In the genomic region with DNA sequence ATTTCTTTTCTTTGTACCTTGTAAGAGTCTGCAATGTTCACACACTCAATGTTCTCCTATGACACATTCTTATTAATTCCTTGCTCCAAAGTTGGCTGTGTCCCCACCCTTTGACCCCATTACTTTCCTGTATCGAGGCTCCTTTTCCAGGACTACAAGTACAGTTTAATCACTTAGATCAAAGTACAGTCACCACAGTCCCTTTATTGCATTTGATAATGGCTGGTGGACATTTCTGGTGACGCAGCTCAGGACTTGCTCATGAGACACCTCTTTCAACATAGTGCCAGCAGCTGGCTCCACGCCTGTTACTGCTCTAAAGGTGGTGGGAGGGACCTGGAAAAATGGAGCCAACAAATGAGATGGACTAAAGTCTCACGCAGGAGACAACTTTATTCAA, we compare ENCODE assay signal across 38 mouse cellular contexts. TPM values are rescaled to one million over a fixed set of nuclear protein-coding genes. Genes with fewer than 3 reads are reported as not detected.
A peak's percentile ranks its signal among the peaks of the same experiment; 100 is the strongest.
DNase-seq lines count a peak whose midpoint lies in the region; ATAC-seq lines count a peak whose summit lies in the region.
"Had no signal": no experiment of that assay in that cellular context is flagged by ENCODE, and none has a peak within 500 bp of the region (broad histone marks: within the 10 kb centered on the region; RNA-seq: fewer than 3 reads in every experiment).

No protein-coding gene starts in this region.

- no peak overlapping the region for H3K4me2 ChIP-seq in kidney, embryonic 15.5 days
- H3K4me2 ChIP-seq in stomach, embryonic 16.5 days (ENCODE audit: low read depth, low read length), result no peak overlapping the region
- H3K4me2 ChIP-seq: hindbrain, embryonic 13.5 days; limb, embryonic 13.5 days; liver, embryonic 13.5 days; midbrain, embryonic 12.5 days; neural tube, embryonic 12.5 days; stomach, embryonic 15.5 days had no signal

- H3K9me3 ChIP-seq in kidney, embryonic 15.5 days (replicated peaks), result no peaks in the 10 kb centered on the region
- H3K9me3 ChIP-seq in stomach, embryonic 16.5 days (replicated peaks; ENCODE audit: control insufficient read depth, low read length), result no peaks in the 10 kb centered on the region
- H3K9me3 ChIP-seq: G1E; heart, embryonic 10.5 days; hindbrain, embryonic 13.5 days; limb, embryonic 13.5 days; liver, embryonic 13.5 days; megakaryocyte, embryonic 14.5 days; midbrain, embryonic 12.5 days; neural tube, embryonic 12.5 days; stomach, embryonic 15.5 days had no signal

- no peak overlapping the region for H3K27ac ChIP-seq in kidney, embryonic 15.5 days
- no peak overlapping the region for H3K27ac ChIP-seq in stomach, embryonic 16.5 days (ENCODE audit: low read length)
- H3K27ac ChIP-seq: heart, embryonic 10.5 days; hindbrain, embryonic 13.5 days; layer of hippocampus, adult 2 months; limb, embryonic 13.5 days; liver, embryonic 13.5 days; midbrain, embryonic 12.5 days; neural tube, embryonic 12.5 days; stomach, embryonic 15.5 days had no signal

- H3K4me1 ChIP-seq in kidney, embryonic 15.5 days, result no peaks in the 10 kb centered on the region
- H3K4me1 ChIP-seq in stomach, embryonic 16.5 days (ENCODE audit: control insufficient read depth, insufficient read depth, low read length), result no peaks in the 10 kb centered on the region
- H3K4me1 ChIP-seq: heart, embryonic 10.5 days; hindbrain, embryonic 13.5 days; limb, embryonic 13.5 days; liver, embryonic 13.5 days; megakaryocyte, embryonic 14.5 days; midbrain, embryonic 12.5 days; neural tube, embryonic 12.5 days; stomach, embryonic 15.5 days had no signal

- H3K27me3 ChIP-seq in kidney, embryonic 15.5 days, result no peaks in the 10 kb centered on the region
- no peaks in the 10 kb centered on the region for H3K27me3 ChIP-seq in stomach, embryonic 16.5 days (ENCODE audit: control insufficient read depth, insufficient read depth, low read length)
- H3K27me3 ChIP-seq: hindbrain, embryonic 13.5 days; limb, embryonic 13.5 days; liver, embryonic 13.5 days; midbrain, embryonic 12.5 days; neural tube, embryonic 12.5 days; stomach, embryonic 15.5 days had no signal

- ATAC-seq in kidney, embryonic 15.5 days (replicated peaks; ENCODE audit: low FRiP score), result no peak
- peak; percentile 74 for ATAC-seq in stomach, embryonic 16.5 days (ENCODE audit: insufficient read depth, low FRiP score)
- ATAC-seq: forebrain, embryonic 14.5 days; lung, postnatal 0 days had no signal

- no peak overlapping the region for H3K4me3 ChIP-seq in kidney, embryonic 15.5 days (replicated peaks)
- no peak overlapping the region for H3K4me3 ChIP-seq in stomach, embryonic 16.5 days (replicated peaks; ENCODE audit: low read length)
- H3K4me3 ChIP-seq: heart, embryonic 10.5 days; hindbrain, embryonic 13.5 days; layer of hippocampus, adult 2 months; limb, embryonic 13.5 days; liver, embryonic 13.5 days; megakaryocyte, embryonic 14.5 days; midbrain, embryonic 12.5 days; myocyte; neural tube, embryonic 12.5 days; stomach, embryonic 15.5 days had no signal

- DNase-seq in adrenal gland, postnatal 14 days, result peak; percentile 9
- no peak for DNase-seq in adrenal gland, adult 18-20 months (ENCODE audit: low spot score in 2 of 2)
- peak; percentile 78 for DNase-seq in kidney, adult 9 months
- DNase-seq in kidney, postnatal 14 days, result peak; percentile 10
- no peak for DNase-seq in layer of hippocampus, postnatal 14 days (ENCODE audit: low spot score in 2 of 2)
- no peak for DNase-seq in thymus, adult 18-20 months
- DNase-seq: cerebellum, adult 2 months; cerebellum, postnatal 36 days; gastrocnemius, postnatal 14 days; heart, postnatal 36 days; liver, embryonic 13.5 days; lung, adult 18-20 months; lung, postnatal 4 days; thymus, adult 2 months; thymus, postnatal 36 days had no signal

- H3K36me3 ChIP-seq in kidney, embryonic 15.5 days, result no peaks in the 10 kb centered on the region
- H3K36me3 ChIP-seq in stomach, embryonic 16.5 days (ENCODE audit: control insufficient read depth, insufficient read depth, low read length), result no peaks in the 10 kb centered on the region
- H3K36me3 ChIP-seq: G1E; heart, embryonic 10.5 days; hindbrain, embryonic 13.5 days; limb, embryonic 13.5 days; liver, embryonic 13.5 days; midbrain, embryonic 12.5 days; neural tube, embryonic 12.5 days; stomach, embryonic 15.5 days had no signal

- H3K9ac ChIP-seq in kidney, embryonic 15.5 days, result no peak overlapping the region
- no peak overlapping the region for H3K9ac ChIP-seq in stomach, embryonic 16.5 days (ENCODE audit: low read length)
- H3K9ac ChIP-seq: hindbrain, embryonic 13.5 days; limb, embryonic 13.5 days; liver, embryonic 13.5 days; midbrain, embryonic 12.5 days; neural tube, embryonic 12.5 days; stomach, embryonic 15.5 days had no signal

- 64% methylated on average over 4 of the region's 4 CpGs for WGBS in kidney, embryonic 15.5 days
- WGBS in stomach, embryonic 16.5 days, result 50% methylated on average over 4 of the region's 4 CpGs

RNA-seq across cellular contexts. Expression of a gene that starts 9.3 kb away (rescaled TPM):
- total RNA-seq in adrenal gland, postnatal 14 days (2021), result not detected in 2 replicates
- not detected for total RNA-seq in adrenal gland, adult 18-20 months (2021)
- not detected in 2 replicates for polyA plus RNA-seq in kidney, embryonic 15.5 days (2015; fragmentation: Nextera tagmentation; extraction: Ambion mirVana)
- not detected in 2 replicates for polyA plus RNA-seq in stomach, embryonic 16.5 days (2015; fragmentation: Nextera tagmentation; extraction: Ambion mirVana)
- total RNA-seq in layer of hippocampus, postnatal 14 days (2021), result not detected
- total RNA-seq: adrenal gland, postnatal 36 days; G1E; gastrocnemius, postnatal 14 days; granulocyte monocyte progenitor cell, adult 5-6 weeks; heart, postnatal 36 days; layer of hippocampus, adult 2 months; layer of hippocampus, postnatal 25 days; left cerebral cortex, adult 8-10 months; left cerebral cortex, postnatal 36 days; midbrain, postnatal 0 days had no signal
- polyA plus RNA-seq: brain, embryonic 14.5 days; cerebellum, adult 2 months; embryonic facial prominence, embryonic 11.5 days; forebrain, embryonic 14.5 days; G1E; heart, embryonic 10.5 days; heart, embryonic 16.5 days; hindbrain, embryonic 13.5 days; limb, embryonic 13.5 days; liver, embryonic 13.5 days; lung, postnatal 0 days; midbrain, embryonic 12.5 days; midbrain, postnatal 0 days; myocyte; neural tube, embryonic 12.5 days; stomach, embryonic 15.5 days; thymus, adult 2 months had no signal

RNA-seq across cellular contexts. Expression of a gene that starts 31.0 kb away (rescaled TPM):
- total RNA-seq in adrenal gland, postnatal 14 days (2021), result not detected in 2 replicates
- not detected for total RNA-seq in adrenal gland, adult 18-20 months (2021)
- polyA plus RNA-seq in kidney, embryonic 15.5 days (2015; fragmentation: Nextera tagmentation; extraction: Ambion mirVana), result not detected in 2 replicates
- polyA plus RNA-seq in stomach, embryonic 16.5 days (2015; fragmentation: Nextera tagmentation; extraction: Ambion mirVana), result not detected in 2 replicates
- total RNA-seq in layer of hippocampus, postnatal 14 days (2021), result not detected
- total RNA-seq: adrenal gland, postnatal 36 days; gastrocnemius, postnatal 14 days; granulocyte monocyte progenitor cell, adult 5-6 weeks; heart, postnatal 36 days; layer of hippocampus, adult 2 months; layer of hippocampus, postnatal 25 days; left cerebral cortex, adult 8-10 months; left cerebral cortex, postnatal 36 days; midbrain, postnatal 0 days had no signal
- polyA plus RNA-seq: brain, embryonic 14.5 days; cerebellum, adult 2 months; embryonic facial prominence, embryonic 11.5 days; forebrain, embryonic 14.5 days; G1E; heart, embryonic 10.5 days; heart, embryonic 16.5 days; hindbrain, embryonic 13.5 days; limb, embryonic 13.5 days; liver, embryonic 13.5 days; lung, postnatal 0 days; midbrain, embryonic 12.5 days; midbrain, postnatal 0 days; myocyte; neural tube, embryonic 12.5 days; stomach, embryonic 15.5 days; thymus, adult 2 months had no signal

RNA-seq across cellular contexts. Expression of a gene that starts 35.2 kb away (rescaled TPM):
- not detected in 2 replicates for total RNA-seq in adrenal gland, postnatal 14 days (2021)
- total RNA-seq in adrenal gland, adult 18-20 months (2021), result not detected
- polyA plus RNA-seq in kidney, embryonic 15.5 days (2015; fragmentation: Nextera tagmentation; extraction: Ambion mirVana), result not detected in 2 replicates
- polyA plus RNA-seq in stomach, embryonic 16.5 days (2015; fragmentation: Nextera tagmentation; extraction: Ambion mirVana), result not detected in 2 replicates
- total RNA-seq in layer of hippocampus, postnatal 14 days (2021), result not detected
- total RNA-seq: adrenal gland, postnatal 36 days; G1E; gastrocnemius, postnatal 14 days; granulocyte monocyte progenitor cell, adult 5-6 weeks; heart, postnatal 36 days; layer of hippocampus, adult 2 months; layer of hippocampus, postnatal 25 days; left cerebral cortex, adult 8-10 months; left cerebral cortex, postnatal 36 days; midbrain, postnatal 0 days had no signal
- polyA plus RNA-seq: brain, embryonic 14.5 days; cerebellum, adult 2 months; embryonic facial prominence, embryonic 11.5 days; forebrain, embryonic 14.5 days; G1E; heart, embryonic 10.5 days; heart, embryonic 16.5 days; hindbrain, embryonic 13.5 days; limb, embryonic 13.5 days; liver, embryonic 13.5 days; lung, postnatal 0 days; midbrain, embryonic 12.5 days; midbrain, postnatal 0 days; myocyte; neural tube, embryonic 12.5 days; stomach, embryonic 15.5 days; thymus, adult 2 months had no signal

RNA-seq across cellular contexts. Expression of a gene that starts 47.2 kb away (rescaled TPM):
- total RNA-seq in adrenal gland, postnatal 14 days (2021), result 0.26 TPM in 1 of 2 replicates, not detected in the other
- under 1 TPM; 0.16 to 0.30 TPM for total RNA-seq in adrenal gland, adult 18-20 months (2021)
- 1.1 and 1.2 TPM in 2 replicates for polyA plus RNA-seq in kidney, embryonic 15.5 days (2015; fragmentation: Nextera tagmentation; extraction: Ambion mirVana)
- polyA plus RNA-seq in stomach, embryonic 16.5 days (2015; fragmentation: Nextera tagmentation; extraction: Ambion mirVana), result 0.54 and 0.88 TPM in 2 replicates
- 1 to 10 TPM; 2.4 to 3.7 TPM for total RNA-seq in layer of hippocampus, postnatal 14 days (2021)
- total RNA-seq: gastrocnemius, postnatal 14 days; granulocyte monocyte progenitor cell, adult 5-6 weeks had no signal
- polyA plus RNA-seq: G1E had no signal

RNA-seq across cellular contexts. Expression of a gene that starts 47.9 kb away (rescaled TPM):
- not detected in 2 replicates for total RNA-seq in adrenal gland, postnatal 14 days (2021)
- not detected for total RNA-seq in adrenal gland, adult 18-20 months (2021)
- not detected in 2 replicates for polyA plus RNA-seq in kidney, embryonic 15.5 days (2015; fragmentation: Nextera tagmentation; extraction: Ambion mirVana)
- not detected in 2 replicates for polyA plus RNA-seq in stomach, embryonic 16.5 days (2015; fragmentation: Nextera tagmentation; extraction: Ambion mirVana)
- total RNA-seq in layer of hippocampus, postnatal 14 days (2021), result not detected
- total RNA-seq: adrenal gland, postnatal 36 days; G1E; gastrocnemius, postnatal 14 days; granulocyte monocyte progenitor cell, adult 5-6 weeks; heart, postnatal 36 days; layer of hippocampus, adult 2 months; layer of hippocampus, postnatal 25 days; left cerebral cortex, adult 8-10 months; left cerebral cortex, postnatal 36 days; midbrain, postnatal 0 days had no signal
- polyA plus RNA-seq: brain, embryonic 14.5 days; cerebellum, adult 2 months; embryonic facial prominence, embryonic 11.5 days; forebrain, embryonic 14.5 days; G1E; heart, embryonic 10.5 days; heart, embryonic 16.5 days; hindbrain, embryonic 13.5 days; limb, embryonic 13.5 days; liver, embryonic 13.5 days; lung, postnatal 0 days; midbrain, embryonic 12.5 days; midbrain, postnatal 0 days; myocyte; neural tube, embryonic 12.5 days; stomach, embryonic 15.5 days; thymus, adult 2 months had no signal

Comparison
In these comparisons a context has a peak if more than half of its experiments do, and no peak if none do; other contexts are left out.
1. DNase-seq: peak in adrenal gland, postnatal 14 days (single experiment), kidney, adult 9 months (single experiment) and kidney, postnatal 14 days (single experiment); none in adrenal gland, adult 18-20 months (0 of 2), layer of hippocampus, postnatal 14 days (0 of 2) and thymus, adult 18-20 months (0 of 2).